Mouse (Mus musculus) thymus, adult 2 months (tissue): ENCODE data around the gene 1110025L11Rik.
"Not testable (repeated sequence)": the region's sequence is repeated elsewhere in the genome, so short reads cannot be mapped to it uniquely, and the experiment has no call there.

Source experiments
- CTCF ChIP-seq: fragments of 200-500 bp; IDR thresholded peaks from 2 replicates; pipeline ENCODE4 v1.5.1; 2012; ENCODE audit warnings: mild to moderate bottlenecking, control low read depth, low read length, moderate library complexity, borderline replicate concordance; ENCODE audit not compliant: control insufficient read depth, poor library complexity, insufficient read depth; ENCODE audit errors: extremely low read depth
- POLR2A ChIP-seq: fragments of 200-500 bp; IDR thresholded peaks from 2 replicates; pipeline ENCODE4 v1.6.1; 2012; ENCODE audit warnings: mild to moderate bottlenecking, low read length, control low read depth, moderate library complexity; ENCODE audit not compliant: control insufficient read depth, poor library complexity, insufficient read depth; ENCODE audit errors: extremely low read depth

DNA sequence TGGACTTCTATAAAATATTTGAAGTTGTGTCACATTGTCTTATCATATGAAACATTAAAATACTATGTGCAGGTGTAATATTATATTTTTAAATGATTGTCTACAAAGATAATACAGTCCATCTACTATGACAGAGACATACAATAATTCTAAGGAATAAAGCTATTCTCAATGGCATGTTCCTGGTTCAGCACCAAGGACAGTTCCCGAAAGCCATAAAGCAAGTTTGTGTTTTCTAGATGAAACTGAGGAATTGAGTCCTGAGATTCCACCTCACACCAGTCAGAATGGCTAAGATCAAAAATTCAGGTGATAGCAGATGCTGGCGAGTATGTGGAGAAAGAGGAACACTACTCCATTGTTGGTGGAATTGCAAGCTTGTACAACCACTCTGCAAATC is 7.2 kb upstream of the 1110025L11Rik start:
- not testable (repeated sequence) for TF ChIP-seq CTCF, POLR2A
